Mouse (Mus musculus) cerebellum, adult 2 months (tissue): ENCODE results near the gene Atp6v0d1.

Experiments
- CTCF ChIP-seq: fragments of 200-500 bp; IDR thresholded peaks from 2 replicates; pipeline ENCODE4 v1.5.1; 2011; ENCODE audit warnings: low read depth, mild to moderate bottlenecking, control low read depth, low read length, moderate library complexity, borderline replicate concordance; ENCODE audit not compliant: insufficient read depth
- POLR2A ChIP-seq: fragments of 200-500 bp; IDR thresholded peaks from 2 replicates; pipeline ENCODE4 v1.6.1; 2011; ENCODE audit warnings: low read length, control low read depth, borderline replicate concordance; ENCODE audit not compliant: insufficient read depth

- TF ChIP-seq CTCF (no peak), POLR2A (no peak)
Observed at GRCm38 (mm10) chr8:105476161-105476560, 89.7 kb downstream of the Atp6v0d1 start.
